Mouse (Mus musculus): ENCODE results near the gene Gon7. TPM values are rescaled to one million over a fixed set of nuclear protein-coding genes. Genes with fewer than 3 reads are reported as not detected.
A peak's percentile ranks its signal among the peaks of the same experiment; 100 is the strongest.

Gene Gon7
- polyA plus RNA-seq, 1 experiment from 2014 or later = 44.9 TPM

DNA sequence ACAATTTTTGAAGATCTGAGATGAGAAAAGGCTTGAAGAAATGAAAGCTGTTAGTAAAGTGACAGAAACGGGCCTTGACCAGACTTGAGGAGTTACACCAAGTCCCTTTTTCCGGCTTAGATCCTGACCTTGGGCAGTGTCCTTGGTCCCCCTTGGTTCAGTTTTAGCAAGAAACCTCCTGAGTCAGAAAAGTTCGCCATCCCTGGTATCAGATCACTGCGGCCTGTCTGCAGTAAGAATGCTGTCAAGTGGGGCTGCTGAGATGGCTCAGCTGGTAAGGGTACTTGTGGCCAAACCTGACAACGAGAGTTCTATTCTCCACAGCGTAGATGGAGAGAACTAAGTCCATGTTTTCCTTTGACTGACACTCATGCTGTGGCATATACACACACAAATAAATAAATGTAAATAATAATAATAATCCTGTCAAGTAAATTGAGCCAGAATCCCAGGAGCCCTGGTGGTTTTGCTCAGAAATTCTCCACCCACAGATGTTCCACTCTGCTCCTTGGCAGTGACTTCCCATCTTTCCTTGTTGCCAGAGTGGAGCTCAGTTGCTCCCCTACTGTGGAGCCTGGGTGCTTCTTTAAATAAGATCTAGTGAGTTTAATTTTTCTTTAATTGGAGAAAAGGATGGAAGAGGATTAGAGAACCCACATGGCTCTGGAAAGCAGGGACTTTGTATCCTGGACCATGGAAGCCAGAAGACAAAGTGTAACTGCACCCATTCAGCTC, 51.5 kb downstream of the Gon7 start:
- no peaks in the 10 kb centered on the region for H3K9me3 ChIP-seq (ENCODE audit: control insufficient read depth, low read length)
- H3K27ac ChIP-seq (replicated peaks; ENCODE audit: low read depth, low read length) = peak overlapping the region; percentile 89; the same call in 1 of the 2 replicates
- ATAC-seq (ENCODE audit: low FRiP score, low TSS enrichment) (no peak), DNase-seq (no peak)
- peaks cover 28% of the 10 kb centered on the region for H3K4me1 ChIP-seq (ENCODE audit: control insufficient read depth, insufficient read depth, low read length)
- WGBS = 72% methylated on average over 6 of the region's 6 CpGs
- H3K4me3 ChIP-seq (replicated peaks; ENCODE audit: low read depth, low read length) = no peak overlapping the region
- no peaks in the 10 kb centered on the region for H3K27me3 ChIP-seq (ENCODE audit: control insufficient read depth, insufficient read depth, low read length)
- no peak overlapping the region for H3K9ac ChIP-seq (replicated peaks; ENCODE audit: low read length)
- no peaks in the 10 kb centered on the region for H3K36me3 ChIP-seq (ENCODE audit: control insufficient read depth, insufficient read depth, low read length)
- peak overlapping the region; percentile 79 for H3K4me2 ChIP-seq (ENCODE audit: low read length)

DNA sequence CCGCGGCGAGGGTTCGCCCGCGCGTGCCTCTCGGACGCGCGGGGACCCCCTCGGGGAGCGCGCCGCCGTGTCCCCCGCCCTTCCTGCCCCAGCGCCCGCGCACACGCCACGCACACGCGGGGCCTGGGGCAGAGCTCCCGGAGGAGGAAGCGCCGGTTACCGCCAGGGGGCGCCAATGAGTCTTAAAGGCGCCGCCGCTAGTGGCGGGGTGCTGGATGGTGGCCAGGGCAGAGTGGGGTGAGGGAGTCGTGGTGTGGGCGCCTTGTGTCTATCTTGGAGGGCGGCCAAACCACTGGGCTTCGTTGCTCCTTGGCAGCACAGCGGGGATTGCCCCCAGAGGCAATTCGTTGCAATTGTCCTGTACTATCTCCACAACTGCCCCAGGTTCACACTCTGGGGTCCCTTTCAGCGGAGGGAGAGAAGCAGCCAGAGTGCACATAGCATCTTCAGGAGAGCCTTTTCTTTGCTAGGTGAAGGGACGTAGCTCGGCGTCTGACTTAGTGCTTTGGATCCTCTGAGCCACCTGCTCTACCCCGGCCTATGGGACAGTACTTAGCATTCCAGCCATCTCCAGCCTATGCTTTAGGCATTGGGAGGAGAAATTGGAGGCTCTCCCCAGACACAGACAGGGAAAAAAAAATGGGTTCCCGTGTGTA, 52.3 kb downstream of the Gon7 start:
- ATAC-seq (ENCODE audit: low FRiP score, low TSS enrichment) = peak; percentile 82
- Histone ChIP-seq H3K4me1 (ENCODE audit: control insufficient read depth, insufficient read depth, low read length) (peaks cover 28% of the 10 kb centered on the region), H3K36me3 (ENCODE audit: control insufficient read depth, insufficient read depth, low read length) (no peaks in the 10 kb centered on the region), H3K4me3 (replicated peaks; ENCODE audit: low read depth, low read length) (peak overlapping the region; percentile 67), H3K27ac (replicated peaks; ENCODE audit: low read depth, low read length) (peak overlapping the region; percentile 89), H3K27me3 (ENCODE audit: control insufficient read depth, insufficient read depth, low read length) (no peaks in the 10 kb centered on the region), H3K4me2 (ENCODE audit: low read length) (peak overlapping the region; percentile 79), H3K9ac (replicated peaks; ENCODE audit: low read length) (peak overlapping the region; percentile 73), H3K9me3 (ENCODE audit: control insufficient read depth, low read length) (no peaks in the 10 kb centered on the region)
- DNase-seq = peak; percentile 94
- WGBS = 1% methylated on average over 45 of the region's 45 CpGs

DNA sequence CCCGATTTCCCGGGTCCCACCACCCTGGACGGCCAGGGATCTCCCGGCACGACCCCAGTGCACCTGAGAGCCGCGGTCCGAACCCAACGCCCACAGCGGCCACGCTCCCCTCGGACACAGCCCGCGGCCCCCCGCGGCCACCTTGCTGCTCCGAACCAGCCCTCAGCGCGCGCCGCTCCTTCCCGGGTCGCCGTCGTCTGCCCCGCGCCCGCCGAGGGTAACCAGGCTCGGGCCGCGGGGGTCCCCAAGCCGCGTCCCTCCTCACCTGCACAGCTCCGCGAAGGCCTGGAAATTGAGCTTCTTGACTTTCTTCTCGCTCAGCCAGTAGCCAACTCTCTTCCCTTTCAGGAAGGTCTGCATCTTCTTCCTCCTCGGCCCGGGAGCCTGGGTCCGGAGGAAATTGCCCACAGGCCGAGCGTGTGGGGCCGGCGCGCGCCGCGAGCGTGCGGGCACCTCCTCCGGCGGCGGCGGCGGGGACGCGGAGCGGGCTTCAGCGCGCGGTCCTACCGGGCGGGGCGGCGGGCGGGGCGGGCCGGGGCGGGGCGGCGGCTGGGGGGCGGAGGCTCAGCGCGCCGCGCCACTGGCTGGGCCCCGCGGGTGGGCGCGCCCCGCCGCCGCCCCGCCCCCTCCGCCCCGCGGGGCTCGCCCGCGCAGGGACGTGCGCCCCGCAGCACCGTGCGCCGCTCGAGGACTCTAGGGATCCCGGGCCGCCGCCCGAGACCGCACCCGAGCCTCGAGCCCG, 53.0 kb downstream of the Gon7 start, which contains the start of gene Itpk1:
Gene Itpk1, minus strand, starts transcription at position 474 of the 742 bp plus-strand sequence.
- peak within 1 kb of the TSS; percentile 89 for H3K27ac ChIP-seq (replicated peaks; ENCODE audit: low read depth, low read length)
- no peaks in the 10 kb centered on the region for H3K27me3 ChIP-seq (ENCODE audit: control insufficient read depth, insufficient read depth, low read length)
- DNase-seq (peak; percentile 88), ATAC-seq (ENCODE audit: low FRiP score, low TSS enrichment) (peak; percentile 84)
- peak within 1 kb of the TSS; percentile 67 for H3K4me3 ChIP-seq (replicated peaks; ENCODE audit: low read depth, low read length)
- peaks cover 28% of the 10 kb centered on the region for H3K4me1 ChIP-seq (ENCODE audit: control insufficient read depth, insufficient read depth, low read length)
- under 1% methylated on average over 77 of the region's 105 CpGs for WGBS
- H3K36me3 ChIP-seq (ENCODE audit: control insufficient read depth, insufficient read depth, low read length) = no peaks in the 10 kb centered on the region
- peak within 1 kb of the TSS; percentile 79 for H3K4me2 ChIP-seq (ENCODE audit: low read length)
- H3K9me3 ChIP-seq (ENCODE audit: control insufficient read depth, low read length) = no peaks in the 10 kb centered on the region
- peak within 1 kb of the TSS; percentile 73 for H3K9ac ChIP-seq (replicated peaks; ENCODE audit: low read length)

DNA sequence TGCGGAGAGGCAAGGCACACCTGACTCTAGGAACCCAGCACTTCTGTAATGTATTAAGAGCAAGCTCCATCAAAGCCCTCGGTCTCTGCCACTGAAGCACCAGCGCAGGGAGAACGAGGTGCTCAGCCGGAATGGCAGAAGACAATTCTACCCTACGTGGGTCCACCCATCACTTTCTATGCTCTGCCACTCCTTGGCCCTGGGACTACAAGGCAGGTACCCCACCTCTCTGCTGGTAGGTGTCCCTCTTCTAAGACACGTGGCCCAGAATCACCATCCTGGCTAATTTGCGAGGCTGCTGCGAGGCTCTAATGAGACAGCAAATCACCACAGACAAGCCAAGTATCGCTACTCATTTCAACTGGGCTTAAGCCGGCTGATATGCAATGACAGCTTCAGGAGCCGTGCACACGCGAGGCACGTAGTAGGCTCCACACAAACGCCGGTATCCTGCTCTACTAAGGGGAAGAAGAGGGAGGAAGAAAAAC, 53.6 kb downstream of the Gon7 start:
- DNase-seq = peak; percentile 60
- peak overlapping the region; percentile 67 for H3K4me3 ChIP-seq (replicated peaks; ENCODE audit: low read depth, low read length)
- H3K9me3 ChIP-seq (ENCODE audit: control insufficient read depth, low read length) = no peaks in the 10 kb centered on the region
- peaks cover 28% of the 10 kb centered on the region for H3K4me1 ChIP-seq (ENCODE audit: control insufficient read depth, insufficient read depth, low read length)
- peak overlapping the region; percentile 89; the same call in 1 of the 2 replicates for H3K27ac ChIP-seq (replicated peaks; ENCODE audit: low read depth, low read length)
- H3K4me2 ChIP-seq (ENCODE audit: low read length) = peak overlapping the region; percentile 79
- H3K27me3 ChIP-seq (ENCODE audit: control insufficient read depth, insufficient read depth, low read length) = no peaks in the 10 kb centered on the region
- peak overlapping the region; percentile 73 for H3K9ac ChIP-seq (replicated peaks; ENCODE audit: low read length)
- WGBS = 5% methylated on average over 17 of the region's 17 CpGs
- ATAC-seq (ENCODE audit: low FRiP score, low TSS enrichment) = no peak
- H3K36me3 ChIP-seq (ENCODE audit: control insufficient read depth, insufficient read depth, low read length) = no peaks in the 10 kb centered on the region

DNA sequence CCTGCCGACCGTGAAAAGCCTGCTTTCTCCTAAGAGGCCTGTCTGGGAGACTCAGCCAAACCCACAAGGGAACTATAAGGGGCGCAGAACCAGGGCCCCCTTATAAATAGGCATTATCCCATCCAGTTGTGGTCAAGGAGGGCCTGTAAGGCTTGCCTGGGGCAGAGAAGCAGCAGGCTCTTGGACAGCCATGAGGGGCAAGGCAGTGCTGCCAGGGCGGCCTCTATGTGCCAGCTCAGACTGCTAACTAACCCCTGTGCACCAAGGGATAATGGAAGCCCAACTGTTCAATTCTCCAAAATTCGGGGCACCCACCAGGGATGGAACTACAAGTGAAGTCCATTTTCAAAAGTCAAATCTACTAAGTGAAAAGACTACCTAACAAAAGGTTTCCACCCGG, 54.2 kb downstream of the Gon7 start:
- no peak for ATAC-seq (ENCODE audit: low FRiP score, low TSS enrichment)
- Histone ChIP-seq H3K36me3 (ENCODE audit: control insufficient read depth, insufficient read depth, low read length) (no peaks in the 10 kb centered on the region), H3K27me3 (ENCODE audit: control insufficient read depth, insufficient read depth, low read length) (no peaks in the 10 kb centered on the region), H3K27ac (replicated peaks; ENCODE audit: low read depth, low read length) (no peak overlapping the region; the same call in 1 of the 2 replicates), H3K9ac (replicated peaks; ENCODE audit: low read length) (peak overlapping the region; percentile 73; the same call in 1 of the 2 replicates), H3K4me2 (ENCODE audit: low read length) (peak overlapping the region; percentile 79), H3K9me3 (ENCODE audit: control insufficient read depth, low read length) (no peaks in the 10 kb centered on the region), H3K4me1 (ENCODE audit: control insufficient read depth, insufficient read depth, low read length) (peaks cover 31% of the 10 kb centered on the region), H3K4me3 (replicated peaks; ENCODE audit: low read depth, low read length) (peak overlapping the region; percentile 67)
- DNase-seq = no peak
- WGBS = 18% methylated on average over 6 of the region's 6 CpGs

Other genes with a start within 250 kb of the Gon7 start
- gene Chga, start 202.8 kb downstream of the Gon7 start, polyA plus RNA-seq (2014; fragmentation: Nextera tagmentation; extraction: Ambion mirVana) = 92.7 and 116 TPM in 2 replicates
- 24.0 and 30.1 TPM in 2 replicates for gene Itpk1, start 52.9 kb downstream of the Gon7 start, polyA plus RNA-seq (2014; fragmentation: Nextera tagmentation; extraction: Ambion mirVana)
- 60.0 and 63.6 TPM in 2 replicates for gene Moap1, start 14.1 kb downstream of the Gon7 start, polyA plus RNA-seq (2014; fragmentation: Nextera tagmentation; extraction: Ambion mirVana)
- gene Tmem251, start 14.0 kb downstream of the Gon7 start, polyA plus RNA-seq (2014; fragmentation: Nextera tagmentation; extraction: Ambion mirVana) = 13.0 and 13.2 TPM in 2 replicates
- gene Gm28051, start within 50 bp of the Gon7 start, polyA plus RNA-seq (2014; fragmentation: Nextera tagmentation; extraction: Ambion mirVana) = not detected in 2 replicates
- gene Ubr7, start 164 bp upstream of the Gon7 start, polyA plus RNA-seq (2014; fragmentation: Nextera tagmentation; extraction: Ambion mirVana) = 32.6 and 47.1 TPM in 2 replicates
- gene Gm20604, start 869 bp upstream of the Gon7 start, polyA plus RNA-seq (2014; fragmentation: Nextera tagmentation; extraction: Ambion mirVana) = 46.7 and 47.3 TPM in 2 replicates
- gene Btbd7, start 120.7 kb upstream of the Gon7 start, polyA plus RNA-seq (2014; fragmentation: Nextera tagmentation; extraction: Ambion mirVana) = 19.1 and 20.5 TPM in 2 replicates
- gene Cox8c, start 141.5 kb upstream of the Gon7 start, polyA plus RNA-seq (2014; fragmentation: Nextera tagmentation; extraction: Ambion mirVana) = not detected in 2 replicates
- 13.6 and 15.4 TPM in 2 replicates for gene Unc79, start 191.1 kb upstream of the Gon7 start, polyA plus RNA-seq (2014; fragmentation: Nextera tagmentation; extraction: Ambion mirVana)